Mouse (Mus musculus) forebrain, embryonic 11.5 days (tissue): ENCODE measurements at regions not wholly inside any gene's neighbourhood (a gene's known extent, or its start where the extent isn't known, plus 50 kb on each side); places are given as distances from the start of the nearest gene placed in this dataset.

ENCODE experiments used
- ATAC-seq: fragments of 200-750 bp; cut with Nextera tagmentation; replicated peaks from 2 replicates; pipeline ENCODE4 v1.8.0; 2017; ENCODE audit warnings: moderate TSS enrichment; ENCODE audit not compliant: low FRiP score
- DNase-seq: peaks from one replicate; pipeline ENCODE4 v3.0.0-alpha.2; 2017; ENCODE audit warnings: low spot score
- H3K27ac ChIP-seq: fragments of 300-500 bp; sonication (generic); 2 replicates; pipeline ENCODE4 v1.5.1; 2014; ENCODE audit warnings: low read depth, low read length
- H3K27me3 ChIP-seq: fragments of 300-500 bp; sonication (generic); 2 replicates; pipeline ENCODE4 v1.6.1; 2014; ENCODE audit warnings: mild to moderate bottlenecking, low read length, mixed read lengths; ENCODE audit not compliant: control insufficient read depth, insufficient read depth
- H3K36me3 ChIP-seq: fragments of 300-500 bp; sonication (generic); 2 replicates; pipeline ENCODE4 v1.6.1; 2014; ENCODE audit warnings: mild to moderate bottlenecking, low read length, moderate library complexity, mixed read lengths; ENCODE audit not compliant: control insufficient read depth, insufficient read depth
- H3K4me1 ChIP-seq: fragments of 300-500 bp; sonication (generic); replicated peaks from 2 replicates; pipeline ENCODE4 v1.6.1; 2014; ENCODE audit warnings: low read length, mixed read lengths; ENCODE audit not compliant: control insufficient read depth, insufficient read depth
- H3K4me2 ChIP-seq: fragments of 300-500 bp; sonication (generic); 2 replicates; pipeline ENCODE4 v1.6.1; 2014; ENCODE audit warnings: low read depth, mild to moderate bottlenecking, low read length, moderate library complexity, mixed read lengths; ENCODE audit not compliant: severe bottlenecking
- H3K4me3 ChIP-seq: fragments of 300-500 bp; sonication (generic); 2 replicates; pipeline ENCODE4 v1.5.1; 2014; ENCODE audit warnings: low read depth, low read length
- H3K9ac ChIP-seq: fragments of 300-500 bp; sonication (generic); 2 replicates; pipeline ENCODE4 v1.6.1; 2014; ENCODE audit warnings: low read length
- H3K9me3 ChIP-seq: fragments of 300-500 bp; sonication (generic); 2 replicates; pipeline ENCODE4 v1.6.1; 2016; ENCODE audit warnings: low read length, mixed read lengths; ENCODE audit not compliant: control insufficient read depth
- WGBS: fragments of 180-500 bp; shearing (Covaris S2); extraction: QIAGEN DNeasy Blood & Tissue Kit; methylation state at CpG from one replicate; pipeline ENCODE4 v1.1.7; 2014; 5-methylcytosine and 5-hydroxymethylcytosine counted together

- Histone ChIP-seq H3K27ac (no peak overlapping the region), H3K4me2 (no peak overlapping the region), H3K4me1 (no peaks in the 10 kb centered on the region), H3K27me3 (no peaks in the 10 kb centered on the region), H3K4me3 (no peak overlapping the region), H3K9me3 (no peaks in the 10 kb centered on the region), H3K9ac (no peak overlapping the region), H3K36me3 (no peaks in the 10 kb centered on the region)
- ATAC-seq = no peak
- WGBS = 88% methylated on average over 11 of the region's 11 CpGs
- DNase-seq = no peak
Observed at GRCm38 (mm10) chr6:5663433-5664175, 61.8 kb upstream of the Dync1i1 start.

- Histone ChIP-seq H3K9ac (no peak overlapping the region), H3K27me3 (no peaks in the 10 kb centered on the region), H3K9me3 (no peaks in the 10 kb centered on the region), H3K4me2 (no peak overlapping the region), H3K4me1 (no peaks in the 10 kb centered on the region), H3K4me3 (no peak overlapping the region), H3K36me3 (no peaks in the 10 kb centered on the region), H3K27ac (no peak overlapping the region)
- WGBS = 25% methylated on average over 9 of the region's 9 CpGs
- ATAC-seq (peak; percentile 63; the same call in 1 of the 2 replicates), DNase-seq (peak; percentile 88)
Observed at GRCm38 (mm10) chr6:5645150-5645732, 80.2 kb upstream of the Dync1i1 start.

- 0 out of 2 replicates have a peak, but pooled peaks cover 2% of the 10 kb centered on the region for H3K4me1 ChIP-seq
- H3K4me3 ChIP-seq = no peak overlapping the region
- no peak overlapping the region for H3K9ac ChIP-seq
- 91% methylated on average over 9 of the region's 9 CpGs for WGBS
- H3K9me3 ChIP-seq = no peaks in the 10 kb centered on the region
- no peak for DNase-seq
- H3K4me2 ChIP-seq = no peak overlapping the region
- H3K27ac ChIP-seq = no peak overlapping the region
- ATAC-seq = no peak
- H3K27me3 ChIP-seq = no peaks in the 10 kb centered on the region
- H3K36me3 ChIP-seq = no peaks in the 10 kb centered on the region
Observed at GRCm38 (mm10) chr6:5634222-5634621, 91.2 kb upstream of the Dync1i1 start.

GRCm38 (mm10) chr6:5633036-5633708, 92.3 kb upstream of the Dync1i1 start:
- ATAC-seq (peak; percentile 67), DNase-seq (peak; percentile 75)
- H3K27me3 ChIP-seq = no peaks in the 10 kb centered on the region
- 0 out of 2 replicates have a peak, but pooled peaks cover 2% of the 10 kb centered on the region for H3K4me1 ChIP-seq
- WGBS = 23% methylated on average over 10 of the region's 10 CpGs
- no peak overlapping the region for H3K4me3 ChIP-seq
- H3K36me3 ChIP-seq = no peaks in the 10 kb centered on the region
- no peak overlapping the region for H3K27ac ChIP-seq
- H3K4me2 ChIP-seq = no peak overlapping the region
- no peak overlapping the region for H3K9ac ChIP-seq
- H3K9me3 ChIP-seq = no peaks in the 10 kb centered on the region

- Histone ChIP-seq H3K27ac (no peak overlapping the region), H3K9ac (no peak overlapping the region), H3K4me1 (no peaks in the 10 kb centered on the region), H3K4me3 (no peak overlapping the region), H3K9me3 (no peaks in the 10 kb centered on the region), H3K36me3 (no peaks in the 10 kb centered on the region), H3K4me2 (no peak overlapping the region), H3K27me3 (no peaks in the 10 kb centered on the region)
- 81% methylated on average over 2 of the region's 2 CpGs for WGBS
- ATAC-seq (no peak), DNase-seq (no peak)
Observed at GRCm38 (mm10) chr6:5624085-5624484, 101.4 kb upstream of the Dync1i1 start.

- H3K27ac ChIP-seq = no peak overlapping the region
- H3K9me3 ChIP-seq = no peaks in the 10 kb centered on the region
- no peak for ATAC-seq
- no peak overlapping the region for H3K4me2 ChIP-seq
- H3K4me3 ChIP-seq = no peak overlapping the region
- DNase-seq = no peak
- H3K9ac ChIP-seq = no peak overlapping the region
- H3K36me3 ChIP-seq = no peaks in the 10 kb centered on the region
- WGBS = 88% methylated on average over 3 of the region's 3 CpGs
- H3K4me1 ChIP-seq = no peaks in the 10 kb centered on the region
- no peaks in the 10 kb centered on the region for H3K27me3 ChIP-seq
Observed at GRCm38 (mm10) chr6:5621582-5621981, 103.9 kb upstream of the Dync1i1 start.

- Histone ChIP-seq H3K4me3 (no peak overlapping the region), H3K27me3 (no peaks in the 10 kb centered on the region), H3K9me3 (no peaks in the 10 kb centered on the region), H3K4me2 (no peak overlapping the region), H3K27ac (no peak overlapping the region), H3K4me1 (no peaks in the 10 kb centered on the region), H3K36me3 (no peaks in the 10 kb centered on the region), H3K9ac (no peak overlapping the region)
- ATAC-seq (no peak), DNase-seq (no peak)
- WGBS = 83% methylated on average over 6 of the region's 6 CpGs
Observed at GRCm38 (mm10) chr6:5594011-5594410, 97.9 kb upstream of the Pdk4 start.

- no peaks in the 10 kb centered on the region for H3K36me3 ChIP-seq
- WGBS = 11% methylated on average over 10 of the region's 10 CpGs
- H3K27me3 ChIP-seq = no peaks in the 10 kb centered on the region
- no peaks in the 10 kb centered on the region for H3K4me1 ChIP-seq
- ATAC-seq (peak; percentile 70), DNase-seq (peak; percentile 77)
- H3K4me3 ChIP-seq = no peak overlapping the region
- H3K9me3 ChIP-seq = no peaks in the 10 kb centered on the region
- no peak overlapping the region for H3K27ac ChIP-seq
- no peak overlapping the region for H3K9ac ChIP-seq
- no peak overlapping the region for H3K4me2 ChIP-seq
Observed at GRCm38 (mm10) chr6:5589635-5590034, 93.5 kb upstream of the Pdk4 start.
